Mouse (Mus musculus): ENCODE data around the gene Kctd8.

Gene Kctd8

GRCm38 (mm10) chr5:69156489-69156888, 185.0 kb downstream of the Kctd8 start:
- no peak for DNase-seq

GRCm38 (mm10) chr5:69145827-69146226, 195.7 kb downstream of the Kctd8 start:
- DNase-seq: no peak

GRCm38 (mm10) chr5:69141082-69141481, 200.4 kb downstream of the Kctd8 start:
- DNase-seq: no peak

GRCm38 (mm10) chr5:69108718-69109117, 232.8 kb downstream of the Kctd8 start:
- DNase-seq: no peak

- DNase-seq: no peak
Measured at GRCm38 (mm10) chr5:69088912-69089311, 252.6 kb downstream of the Kctd8 start.
